Mouse (Mus musculus) heart, adult 2 months (tissue): Measurements from ENCODE around the gene Gm47959.

ENCODE experiments used
- CTCF ChIP-seq: fragments of 200-600 bp; IDR thresholded peaks from 2 replicates; pipeline ENCODE4 v1.8.1; 2022; ENCODE audit warnings: antibody characterized with exemption, mild to moderate bottlenecking, moderate library complexity
- EP300 ChIP-seq: fragments of 200-500 bp; IDR thresholded peaks from 2 replicates; pipeline ENCODE4 v1.6.1; 2011; ENCODE audit warnings: low read depth, low read length, control low read depth; ENCODE audit not compliant: insufficient read depth
- POLR2A ChIP-seq: fragments of 200-500 bp; IDR thresholded peaks from 2 replicates; pipeline ENCODE4 v1.6.1; 2011; ENCODE audit warnings: mild to moderate bottlenecking, low read depth, low read length, control low read depth; ENCODE audit not compliant: insufficient read depth

- TF ChIP-seq CTCF = no peak
- TF ChIP-seq EP300 = no peak
- TF ChIP-seq POLR2A = no peak
Measured at GRCm38 (mm10) chr1:83015329-83015879, 15.1 kb downstream of the Gm47959 start.
